Mouse (Mus musculus) hindbrain, embryonic 10.5 days (tissue): ENCODE results near the gene Wnt5b. TPM values are rescaled to one million over a fixed set of nuclear protein-coding genes. Genes with fewer than 3 reads are reported as not detected.
A peak's percentile ranks its signal among the peaks of the same experiment; 100 is the strongest.

Experiments
- DNase-seq: peaks from one replicate; pipeline ENCODE4 v3.0.0-alpha.2; 2017; ENCODE audit warnings: low spot score
- H3K27ac ChIP-seq: fragments of 300-500 bp; sonication (generic); 2 replicates; pipeline ENCODE4 v1.5.1; 2016; ENCODE audit warnings: mild to moderate bottlenecking, moderate library complexity
- H3K27me3 ChIP-seq: fragments of 300-500 bp; sonication (generic); 2 replicates; pipeline ENCODE4 v1.6.1; 2016; ENCODE audit warnings: mild to moderate bottlenecking; ENCODE audit not compliant: poor library complexity, insufficient read depth, severe bottlenecking
- H3K36me3 ChIP-seq: fragments of 300-500 bp; sonication (generic); 2 replicates; pipeline ENCODE4 v1.6.1; 2016; ENCODE audit warnings: mild to moderate bottlenecking, moderate library complexity
- H3K4me1 ChIP-seq: fragments of 300-500 bp; sonication (generic); replicated peaks from 2 replicates; pipeline ENCODE4 v1.6.1; 2016; ENCODE audit warnings: mild to moderate bottlenecking
- H3K4me3 ChIP-seq: fragments of 300-500 bp; sonication (generic); 2 replicates; pipeline ENCODE4 v1.5.1; 2016; ENCODE audit warnings: mild to moderate bottlenecking, moderate library complexity
- H3K9me3 ChIP-seq: fragments of 300-500 bp; sonication (generic); 2 replicates; pipeline ENCODE4 v1.6.1; 2016; ENCODE audit warnings: mild to moderate bottlenecking, moderate library complexity
- WGBS: fragments of 180-500 bp; shearing (Covaris S2); methylation state at CpG from one replicate; pipeline ENCODE4 v1.1.7; 2016; 5-methylcytosine and 5-hydroxymethylcytosine counted together
- polyA plus RNA-seq: library from polyadenylated mRNA; unstranded; fragments of >200 nt; fragmentation: Nextera tagmentation; extraction: Ambion mirVana; gene quantifications from 2 replicates; pipeline ENCODE4 v1.2.1, GENCODE M21; 2016

Wnt5b gene
- polyA plus RNA-seq, 1 experiment from 2014 or later: 7.9 TPM

DNA sequence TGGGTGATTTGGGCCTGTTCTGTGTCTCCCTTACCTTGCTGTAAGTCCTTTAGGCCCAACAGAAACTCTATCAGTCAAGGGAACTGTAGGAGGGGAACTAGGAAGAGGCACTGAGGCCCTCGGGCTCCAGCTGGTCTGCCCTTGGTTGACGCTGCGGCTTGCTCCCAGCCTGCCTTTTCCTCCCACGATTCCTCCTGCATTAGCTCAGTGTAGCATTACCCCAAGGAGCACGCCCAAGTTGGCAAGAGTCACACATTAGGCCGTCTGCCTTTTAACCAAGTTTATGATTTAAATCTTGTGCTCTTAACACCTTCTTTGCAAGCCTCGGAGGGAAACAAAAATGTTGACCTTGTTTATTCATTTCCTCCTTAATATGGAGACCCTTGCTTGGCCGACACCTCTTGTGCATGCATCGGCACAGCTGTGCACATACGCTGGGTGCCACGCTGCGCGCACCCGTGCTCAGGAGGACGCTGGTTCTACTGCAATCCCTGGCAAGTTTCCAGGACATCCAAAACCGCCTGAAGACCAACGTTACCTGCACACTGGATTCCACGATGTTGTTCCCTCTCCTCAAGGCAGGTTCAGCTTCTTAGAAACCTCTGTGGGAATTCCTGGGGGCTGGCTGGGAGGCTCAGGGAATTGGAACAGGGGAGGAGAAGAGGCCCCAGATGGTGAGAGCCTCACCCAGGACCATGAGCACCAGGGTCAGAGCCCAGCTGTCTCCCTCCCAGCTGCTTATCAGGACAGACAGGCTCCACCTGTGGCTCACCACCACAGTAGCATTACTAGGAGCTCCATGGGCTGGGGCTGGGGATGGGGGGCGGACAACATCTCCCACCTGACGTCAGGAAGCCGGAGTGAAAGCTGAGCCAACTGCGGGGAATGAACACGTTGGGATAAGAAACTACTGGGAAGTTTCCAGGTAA, 21.6 kb upstream of the Wnt5b start:
- Histone ChIP-seq H3K36me3 (peaks cover 9% of the 10 kb centered on the region), H3K27ac (no peak overlapping the region), H3K4me1 (peaks cover 5% of the 10 kb centered on the region), H3K4me3 (no peak overlapping the region), H3K27me3 (no peaks in the 10 kb centered on the region), H3K9me3 (no peaks in the 10 kb centered on the region)
- WGBS: 89% methylated on average over 23 of the region's 23 CpGs
- DNase-seq: no peak

DNA sequence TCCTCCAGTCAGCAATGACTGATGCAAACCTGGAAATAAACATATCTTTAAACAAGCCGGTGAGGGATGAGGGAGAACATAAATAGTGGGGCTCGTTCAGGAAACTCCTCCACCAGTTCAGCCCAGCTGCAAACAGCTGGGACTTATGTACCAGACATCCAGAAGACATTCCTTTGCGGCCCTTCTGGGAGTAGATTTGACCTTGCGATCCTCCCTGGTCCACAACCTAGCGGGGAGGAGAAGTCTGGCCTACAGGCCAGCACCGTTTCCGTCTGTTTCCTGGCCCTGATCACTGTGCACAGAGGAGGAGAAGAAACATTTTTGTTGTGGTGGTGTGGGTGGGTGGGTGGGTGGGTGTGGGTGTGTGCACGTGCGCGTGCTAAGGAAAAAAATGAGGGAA, 18.4 kb upstream of the Wnt5b start:
- DNase-seq: no peak
- no peaks in the 10 kb centered on the region for H3K36me3 ChIP-seq
- no peak overlapping the region for H3K27ac ChIP-seq
- no peaks in the 10 kb centered on the region for H3K9me3 ChIP-seq
- H3K27me3 ChIP-seq: no peaks in the 10 kb centered on the region
- 83% methylated on average over 10 of the region's 10 CpGs for WGBS
- H3K4me3 ChIP-seq: no peak overlapping the region
- H3K4me1 ChIP-seq: peaks cover 5% of the 10 kb centered on the region

DNA sequence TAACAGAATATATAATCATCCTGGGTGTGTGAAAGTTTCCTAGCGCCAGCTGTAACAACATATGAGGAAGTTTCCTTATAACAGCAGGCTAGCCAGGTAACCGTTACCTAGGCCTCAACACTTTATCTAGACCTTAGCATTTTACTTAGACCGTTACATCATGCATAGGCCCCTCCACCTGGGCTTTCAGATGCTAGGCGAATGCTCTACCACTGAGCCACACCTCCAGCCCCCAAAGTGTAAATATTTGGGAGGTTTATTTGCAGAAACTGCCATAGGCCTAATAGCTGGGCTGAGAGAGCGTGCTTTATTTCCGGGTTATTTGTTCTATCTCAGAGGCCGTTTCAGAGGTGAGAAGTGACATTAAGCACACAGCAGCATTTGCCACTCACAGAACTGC, 14.7 kb upstream of the Wnt5b start:
- no peak overlapping the region for H3K4me3 ChIP-seq
- WGBS: 79% methylated on average over 7 of the region's 7 CpGs
- H3K27me3 ChIP-seq: no peaks in the 10 kb centered on the region
- no peak overlapping the region for H3K27ac ChIP-seq
- H3K4me1 ChIP-seq: no peaks in the 10 kb centered on the region
- no peaks in the 10 kb centered on the region for H3K9me3 ChIP-seq
- H3K36me3 ChIP-seq: no peaks in the 10 kb centered on the region
- no peak for DNase-seq

DNA sequence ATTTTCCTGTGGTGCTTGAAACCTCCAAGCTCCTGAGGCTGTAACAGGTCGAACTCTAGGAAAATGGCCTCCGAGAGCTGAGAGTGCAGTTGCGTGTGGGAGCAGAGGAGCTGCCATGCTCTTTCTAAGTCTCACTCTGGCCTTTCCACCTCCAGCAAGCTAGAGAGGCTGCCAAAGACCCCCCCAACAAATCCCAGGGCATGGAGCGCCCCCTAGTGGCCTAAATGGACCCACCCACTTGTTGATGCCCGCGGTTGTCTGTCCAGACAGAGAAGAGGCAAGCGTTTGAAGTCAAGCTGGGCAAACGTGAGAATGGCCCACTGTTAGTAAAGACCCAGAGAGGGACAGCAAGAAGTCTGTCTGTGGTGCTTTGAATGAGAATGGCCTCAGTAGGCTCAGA, 10.3 kb upstream of the Wnt5b start:
- DNase-seq: no peak
- Histone ChIP-seq H3K4me3 (no peak overlapping the region), H3K36me3 (no peaks in the 10 kb centered on the region), H3K9me3 (no peaks in the 10 kb centered on the region), H3K4me1 (0 out of 2 replicates have a peak, but pooled peaks cover 4% of the 10 kb centered on the region), H3K27me3 (no peaks in the 10 kb centered on the region), H3K27ac (no peak overlapping the region)
- 70% methylated on average over 8 of the region's 8 CpGs for WGBS

DNA sequence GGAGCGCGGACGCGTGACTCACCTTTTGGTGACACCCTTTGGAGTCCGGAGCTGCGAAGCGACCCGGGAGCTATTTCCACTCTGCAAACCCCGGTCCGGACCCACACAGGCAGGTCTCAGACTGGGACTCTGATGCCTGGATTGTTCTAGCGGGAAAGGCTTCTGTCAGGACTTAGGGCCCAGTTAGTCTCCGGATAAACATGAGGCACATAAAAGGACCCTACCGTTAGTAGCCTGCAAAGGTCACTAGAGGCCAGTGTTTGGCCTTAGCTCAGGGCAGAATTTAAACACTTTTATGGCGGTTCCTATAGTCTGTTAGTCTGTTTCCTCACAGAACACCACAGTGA, 344 bp upstream of the Wnt5b start:
- 1% methylated on average over 14 of the region's 14 CpGs for WGBS
- Histone ChIP-seq H3K27ac (peak overlapping the region; percentile 91), H3K36me3 (no peaks in the 10 kb centered on the region), H3K9me3 (no peaks in the 10 kb centered on the region; the same call in 1 of the 2 replicates), H3K27me3 (peaks cover 66% of the 10 kb centered on the region), H3K4me1 (peaks cover 34% of the 10 kb centered on the region), H3K4me3 (peak overlapping the region; percentile 75)
- peak; percentile 53 for DNase-seq

DNA sequence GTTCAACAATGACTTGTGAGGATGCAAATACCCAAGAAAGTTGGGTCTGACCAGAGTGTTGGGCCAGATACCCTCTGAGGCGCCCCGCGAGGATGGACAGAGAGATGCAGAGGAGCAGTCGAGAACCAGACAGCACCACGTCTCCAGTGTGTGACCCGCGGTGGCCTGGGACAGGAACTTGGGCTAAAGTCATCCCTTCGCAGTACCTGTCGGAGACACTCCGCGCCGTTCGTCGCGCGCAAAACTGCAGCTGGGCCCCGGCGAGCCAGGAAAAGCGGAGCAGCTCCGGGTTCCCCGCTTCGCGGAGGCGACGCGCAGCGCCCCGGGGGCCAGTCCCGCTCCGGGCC, 718 bp downstream of the Wnt5b start:
- 2% methylated on average over 30 of the region's 30 CpGs for WGBS
- peaks cover 66% of the 10 kb centered on the region for H3K27me3 ChIP-seq
- H3K36me3 ChIP-seq: no peaks in the 10 kb centered on the region
- peaks cover 34% of the 10 kb centered on the region for H3K4me1 ChIP-seq
- peak overlapping the region; percentile 91 for H3K27ac ChIP-seq
- peak overlapping the region; percentile 75 for H3K4me3 ChIP-seq
- H3K9me3 ChIP-seq: no peaks in the 10 kb centered on the region; the same call in 1 of the 2 replicates
- peak; percentile 56 for DNase-seq

DNA sequence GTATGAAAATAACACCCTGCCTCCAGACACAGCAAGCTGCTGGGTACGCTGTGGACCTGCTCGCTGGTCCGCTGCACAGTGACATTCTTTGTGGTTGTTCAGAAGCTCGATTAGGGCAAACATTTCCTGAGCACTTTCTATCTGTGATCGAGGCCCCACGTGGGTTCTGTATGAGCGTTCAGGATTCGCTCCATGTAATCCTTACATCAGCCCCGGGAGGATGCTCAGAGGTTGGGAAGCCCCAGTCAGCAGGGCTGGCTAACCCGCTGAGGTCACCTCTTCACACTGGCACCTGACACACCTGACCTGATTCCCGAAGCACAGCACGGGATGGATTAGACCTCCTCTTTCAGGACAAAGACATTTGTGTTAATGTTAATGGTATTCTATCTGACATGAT, 8.3 kb downstream of the Wnt5b start:
- Histone ChIP-seq H3K4me1 (0 out of 2 replicates have a peak, but pooled peaks cover 3% of the 10 kb centered on the region), H3K4me3 (no peak overlapping the region), H3K27me3 (peaks cover 11% of the 10 kb centered on the region; the same call in 1 of the 2 replicates), H3K36me3 (no peaks in the 10 kb centered on the region), H3K27ac (no peak overlapping the region), H3K9me3 (no peaks in the 10 kb centered on the region)
- 85% methylated on average over 12 of the region's 12 CpGs for WGBS
- no peak for DNase-seq

DNA sequence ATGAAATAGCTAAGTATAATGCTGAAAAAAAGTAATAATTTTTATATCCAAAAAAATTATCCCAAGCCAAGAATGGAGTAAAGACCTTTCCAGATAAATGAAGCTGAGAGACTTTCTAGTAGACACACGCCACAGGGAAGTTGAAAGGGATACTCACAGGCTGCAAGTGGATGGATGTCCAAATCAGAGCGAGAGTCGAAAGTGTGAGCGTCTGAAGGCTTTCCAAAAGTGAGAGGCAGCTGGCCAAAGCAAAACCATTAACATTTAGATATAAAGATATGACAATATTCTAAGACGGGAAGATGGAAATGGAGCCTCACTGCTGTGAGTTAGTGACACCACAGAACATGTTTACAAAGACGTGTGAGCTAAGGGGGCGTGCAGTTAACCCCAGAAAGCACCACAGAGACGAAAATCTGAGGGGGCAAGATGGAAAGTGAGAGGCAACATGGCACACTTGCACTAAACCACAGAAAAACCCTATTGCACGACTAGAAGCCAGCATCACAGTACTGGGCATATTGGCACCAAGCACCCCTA, 10.9 kb downstream of the Wnt5b start:
- Histone ChIP-seq H3K36me3 (no peaks in the 10 kb centered on the region), H3K4me3 (no peak overlapping the region), H3K27ac (no peak overlapping the region), H3K9me3 (no peaks in the 10 kb centered on the region), H3K27me3 (peaks cover 4% of the 10 kb centered on the region; the same call in 1 of the 2 replicates), H3K4me1 (no peaks in the 10 kb centered on the region)
- DNase-seq: no peak
- WGBS: 88% methylated on average over 9 of the region's 9 CpGs

DNA sequence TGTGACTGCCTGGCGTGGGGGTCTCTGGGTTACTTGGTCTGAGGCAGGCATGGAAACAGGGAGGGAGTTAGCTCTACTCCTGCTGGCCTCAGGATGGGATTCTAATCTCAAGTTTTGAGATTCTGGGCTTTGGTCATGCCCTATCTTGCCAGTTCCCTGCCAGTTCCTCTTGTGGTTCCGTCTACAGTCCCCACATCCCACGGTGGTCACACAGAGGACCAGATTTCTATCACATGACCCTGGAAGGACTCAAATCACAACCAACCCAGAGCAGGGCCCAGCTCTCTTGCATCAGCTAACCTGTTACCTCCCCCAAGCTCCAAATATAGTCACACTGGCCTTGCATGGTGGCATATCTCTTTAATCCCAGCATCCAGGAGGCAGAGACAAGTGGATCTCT, 14.5 kb downstream of the Wnt5b start:
- H3K9me3 ChIP-seq: no peaks in the 10 kb centered on the region
- DNase-seq: no peak
- H3K4me3 ChIP-seq: no peak overlapping the region
- WGBS: 89% methylated on average over 3 of the region's 3 CpGs
- no peaks in the 10 kb centered on the region for H3K36me3 ChIP-seq
- H3K27me3 ChIP-seq: peaks cover 4% of the 10 kb centered on the region; the same call in 1 of the 2 replicates
- H3K27ac ChIP-seq: no peak overlapping the region
- H3K4me1 ChIP-seq: peaks cover 11% of the 10 kb centered on the region; the same call in 1 of the 2 replicates

DNA sequence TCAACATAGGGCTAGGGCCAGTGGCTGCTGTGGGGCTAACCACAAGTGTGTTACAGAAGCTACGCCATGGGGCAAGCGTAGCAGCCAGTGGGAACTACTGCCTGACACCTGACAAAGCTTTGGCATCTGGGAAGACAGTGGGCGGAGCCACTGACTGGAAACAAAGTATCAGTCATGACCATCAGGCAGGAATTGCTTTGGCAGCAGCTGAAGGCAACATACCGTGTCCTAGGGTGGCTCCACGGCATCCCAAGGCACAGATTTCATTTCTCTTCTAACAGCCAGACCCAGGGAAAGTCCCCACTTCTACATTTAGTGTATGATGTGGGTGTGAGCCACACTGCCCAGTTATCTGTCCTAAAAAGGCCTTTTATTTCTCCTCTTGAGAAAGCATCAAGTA, 17.6 kb downstream of the Wnt5b start:
- no peak overlapping the region for H3K4me3 ChIP-seq
- H3K27me3 ChIP-seq: no peaks in the 10 kb centered on the region; the same call in 1 of the 2 replicates
- no peaks in the 10 kb centered on the region for H3K9me3 ChIP-seq
- DNase-seq: no peak
- WGBS: 81% methylated on average over 5 of the region's 5 CpGs
- H3K27ac ChIP-seq: no peak overlapping the region
- peaks cover 33% of the 10 kb centered on the region for H3K4me1 ChIP-seq
- no peaks in the 10 kb centered on the region for H3K36me3 ChIP-seq

DNA sequence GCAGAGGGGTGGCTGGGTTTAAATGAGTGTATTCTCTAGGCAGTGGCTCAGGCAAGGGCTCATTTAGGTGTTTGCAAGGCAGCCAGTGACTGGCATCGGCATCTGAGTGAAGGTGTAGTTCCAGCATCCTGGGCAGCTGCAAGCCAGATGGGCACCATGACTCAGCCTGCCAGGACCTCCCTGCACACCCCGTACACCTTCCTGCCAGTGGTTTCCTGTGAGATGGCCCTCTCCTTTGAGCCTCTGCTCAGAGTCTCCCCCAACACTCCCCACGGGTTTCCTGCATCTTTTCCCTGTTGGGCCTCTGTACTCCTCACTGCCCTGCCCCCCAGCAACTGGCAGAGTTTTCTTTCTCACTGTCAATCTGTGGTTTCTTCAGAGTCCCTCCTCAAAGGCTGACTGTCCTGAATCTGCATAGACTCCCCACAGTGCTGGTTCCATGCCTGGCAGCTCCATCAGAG, 22.2 kb downstream of the Wnt5b start:
- H3K4me3 ChIP-seq: no peak overlapping the region
- DNase-seq: no peak
- peak overlapping the region; percentile 62 for H3K27ac ChIP-seq
- no peaks in the 10 kb centered on the region for H3K9me3 ChIP-seq
- no peaks in the 10 kb centered on the region for H3K27me3 ChIP-seq
- peaks cover 41% of the 10 kb centered on the region for H3K4me1 ChIP-seq
- H3K36me3 ChIP-seq: no peaks in the 10 kb centered on the region
- 51% methylated on average over 3 of the region's 3 CpGs for WGBS

DNA sequence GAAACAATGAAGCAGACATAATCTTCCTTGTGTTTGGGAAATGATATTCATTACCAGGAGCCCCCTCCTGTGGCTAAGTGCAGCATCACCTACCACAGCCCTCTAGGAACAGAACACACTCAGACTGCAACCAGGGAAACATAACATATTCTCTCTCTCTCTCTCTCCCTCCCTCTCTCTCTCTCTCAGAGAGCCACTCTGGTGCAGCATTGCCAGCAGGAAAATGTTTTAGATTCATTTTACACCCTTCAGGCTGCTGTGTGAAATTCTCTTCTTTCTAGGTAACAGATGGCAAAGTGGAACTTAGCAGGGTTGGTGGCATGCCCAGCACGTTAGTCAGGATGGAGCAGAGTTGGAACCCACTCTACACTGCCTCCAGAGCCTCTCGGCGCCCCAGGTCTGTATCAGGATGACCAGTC, 22.7 kb downstream of the Wnt5b start:
- no peaks in the 10 kb centered on the region for H3K9me3 ChIP-seq
- H3K4me3 ChIP-seq: no peak overlapping the region
- H3K27me3 ChIP-seq: no peaks in the 10 kb centered on the region
- WGBS: 77% methylated on average over 3 of the region's 3 CpGs
- peak overlapping the region; percentile 62 for H3K27ac ChIP-seq
- H3K4me1 ChIP-seq: peaks cover 36% of the 10 kb centered on the region
- H3K36me3 ChIP-seq: no peaks in the 10 kb centered on the region
- no peak for DNase-seq

DNA sequence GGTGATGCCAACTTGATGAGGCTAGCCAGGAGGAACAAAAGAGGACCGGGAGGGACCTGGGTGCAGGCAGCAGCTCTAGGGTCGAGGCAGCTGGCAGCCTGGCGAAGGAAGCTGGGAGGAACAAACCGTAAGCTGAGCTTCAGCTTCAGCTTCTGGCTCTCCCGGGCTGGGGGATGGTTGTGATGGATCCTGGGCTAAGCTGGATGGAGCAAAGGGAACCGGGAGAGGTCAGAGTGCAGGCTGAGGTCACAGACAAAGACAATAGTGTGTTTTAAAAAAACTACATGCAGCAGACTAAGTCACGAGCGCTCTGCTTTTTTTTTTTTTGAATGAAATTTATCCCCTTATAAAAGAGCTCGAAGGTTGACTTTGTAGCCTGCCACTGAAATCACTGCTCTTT, 23.4 kb downstream of the Wnt5b start:
- H3K9me3 ChIP-seq: no peaks in the 10 kb centered on the region
- H3K27ac ChIP-seq: no peak overlapping the region
- H3K36me3 ChIP-seq: no peaks in the 10 kb centered on the region
- no peak overlapping the region for H3K4me3 ChIP-seq
- H3K4me1 ChIP-seq: peaks cover 35% of the 10 kb centered on the region
- H3K27me3 ChIP-seq: no peaks in the 10 kb centered on the region
- 23% methylated on average over 9 of the region's 9 CpGs for WGBS
- peak; percentile 22 for DNase-seq
